Mouse (Mus musculus): ENCODE measurements around the gene Pin4.

GRCm38 (mm10) chrX:102094381-102094904 lies 24.8 kb upstream of the Pin4 start:
- TF ChIP-seq CTCF (IDR thresholded peaks at IDR 0.05; ENCODE audit: low read depth, low read length) (no peak), POLR2A (IDR thresholded peaks at IDR 0.05; ENCODE audit: extremely low read depth, insufficient read depth, low read length) (no peak)
